Mouse (Mus musculus) liver, embryonic 11.5 days (tissue): Measurements from ENCODE around the gene Alk. TPM values are rescaled to one million over a fixed set of nuclear protein-coding genes. Genes with fewer than 3 reads are reported as not detected.

Experiments
- ATAC-seq: fragments of 200-750 bp; cut with Nextera tagmentation; replicated peaks from 2 replicates; pipeline ENCODE4 v1.8.0; 2017; ENCODE audit warnings: moderate number of reproducible peaks, mild to moderate bottlenecking, moderate TSS enrichment, moderate library complexity; ENCODE audit not compliant: low FRiP score
- DNase-seq: peaks from one replicate; pipeline ENCODE4 v3.0.0-alpha.2; 2017; ENCODE audit warnings: low spot score
- H3K27ac ChIP-seq: fragments of 300-500 bp; sonication (generic); 2 replicates; pipeline ENCODE4 v1.5.1; 2014; ENCODE audit warnings: mild to moderate bottlenecking, low read depth, low read length, control low read depth
- H3K27me3 ChIP-seq: fragments of 300-500 bp; sonication (generic); replicated peaks from 2 replicates; pipeline ENCODE4 v1.6.1; 2014; ENCODE audit warnings: low read length, mixed read lengths; ENCODE audit not compliant: control insufficient read depth, insufficient read depth
- H3K36me3 ChIP-seq: fragments of 300-500 bp; sonication (generic); 2 replicates; pipeline ENCODE4 v1.6.1; 2014; ENCODE audit warnings: mild to moderate bottlenecking, low read length, moderate library complexity, mixed read lengths; ENCODE audit not compliant: control insufficient read depth, insufficient read depth
- H3K4me1 ChIP-seq: fragments of 300-500 bp; sonication (generic); replicated peaks from 2 replicates; pipeline ENCODE4 v1.6.1; 2014; ENCODE audit warnings: low read length, mixed read lengths; ENCODE audit not compliant: control insufficient read depth, insufficient read depth
- H3K4me2 ChIP-seq: fragments of 300-500 bp; sonication (generic); 2 replicates; pipeline ENCODE4 v1.6.1; 2014; ENCODE audit warnings: mild to moderate bottlenecking, control low read depth, moderate library complexity
- H3K4me3 ChIP-seq: fragments of 300-500 bp; sonication (generic); 2 replicates; pipeline ENCODE4 v1.5.1; 2014; ENCODE audit warnings: low read depth, low read length, control low read depth
- H3K9ac ChIP-seq: fragments of 300-500 bp; sonication (generic); 2 replicates; pipeline ENCODE4 v1.6.1; 2014; ENCODE audit warnings: low read depth, low read length, control low read depth
- H3K9me3 ChIP-seq: fragments of 300-500 bp; sonication (generic); 2 replicates; pipeline ENCODE4 v1.6.1; 2016; ENCODE audit warnings: low read length, inconsistent platforms, mixed read lengths; ENCODE audit not compliant: control insufficient read depth
- WGBS: fragments of 180-500 bp; shearing (Covaris S2); extraction: QIAGEN DNeasy Blood & Tissue Kit; methylation state at CpG from one replicate; pipeline ENCODE4 v1.1.7; 2014; 5-methylcytosine and 5-hydroxymethylcytosine counted together
- polyA plus RNA-seq: library from polyadenylated mRNA; unstranded; fragments of >200 nt; fragmentation: Nextera tagmentation; extraction: Ambion mirVana; gene quantifications from 2 replicates; pipeline ENCODE4 v1.2.1, GENCODE M21; 2014

Gene Alk
- polyA plus RNA-seq, 1 experiment from 2014 or later = 0.21 TPM

GRCm38 (mm10) chr17:71993011-71993410 is 611.4 kb downstream of the Alk start:
- no peaks in the 10 kb centered on the region for H3K36me3 ChIP-seq
- H3K4me1 ChIP-seq = no peaks in the 10 kb centered on the region
- no peak overlapping the region for H3K4me3 ChIP-seq
- H3K27ac ChIP-seq = no peak overlapping the region
- DNase-seq (no peak), ATAC-seq (no peak)
- H3K9ac ChIP-seq = no peak overlapping the region
- no peaks in the 10 kb centered on the region for H3K9me3 ChIP-seq
- no peaks in the 10 kb centered on the region for H3K27me3 ChIP-seq
- no peak overlapping the region for H3K4me2 ChIP-seq
- WGBS = 87% methylated on average over 2 of the region's 2 CpGs

DNA sequence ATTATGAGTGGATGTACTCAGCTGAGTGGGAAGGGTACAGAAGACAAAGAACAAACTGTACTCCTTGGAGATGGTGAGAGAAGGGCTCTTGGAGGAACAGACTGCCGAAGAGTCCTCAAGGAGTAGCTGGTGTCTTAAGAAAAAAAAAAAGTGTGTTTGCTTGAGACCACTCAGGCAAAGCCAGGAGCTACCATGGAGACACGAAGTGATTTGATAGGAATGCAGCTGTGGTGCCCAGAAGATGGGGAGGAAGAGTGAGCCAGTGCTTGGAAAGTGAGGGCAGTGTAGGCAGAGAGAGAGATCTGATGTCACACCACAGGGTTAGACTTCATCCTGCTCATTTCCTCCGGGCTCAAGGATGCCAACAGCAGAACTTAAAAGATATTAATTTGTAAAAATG is 613.2 kb downstream of the Alk start:
- WGBS = 74% methylated on average over 3 of the region's 3 CpGs
- Histone ChIP-seq H3K9me3 (no peaks in the 10 kb centered on the region), H3K4me1 (no peaks in the 10 kb centered on the region), H3K27me3 (no peaks in the 10 kb centered on the region), H3K36me3 (no peaks in the 10 kb centered on the region), H3K4me3 (no peak overlapping the region), H3K27ac (no peak overlapping the region), H3K4me2 (no peak overlapping the region), H3K9ac (no peak overlapping the region)
- no peak for ATAC-seq
- no peak for DNase-seq

GRCm38 (mm10) chr17:71990176-71990720 is 614.2 kb downstream of the Alk start:
- Histone ChIP-seq H3K4me3 (no peak overlapping the region), H3K27me3 (no peaks in the 10 kb centered on the region), H3K9me3 (no peaks in the 10 kb centered on the region), H3K27ac (no peak overlapping the region), H3K4me1 (no peaks in the 10 kb centered on the region), H3K36me3 (no peaks in the 10 kb centered on the region), H3K9ac (no peak overlapping the region), H3K4me2 (no peak overlapping the region)
- ATAC-seq (no peak), DNase-seq (no peak)
- WGBS = 68% methylated on average over 4 of the region's 4 CpGs

DNA sequence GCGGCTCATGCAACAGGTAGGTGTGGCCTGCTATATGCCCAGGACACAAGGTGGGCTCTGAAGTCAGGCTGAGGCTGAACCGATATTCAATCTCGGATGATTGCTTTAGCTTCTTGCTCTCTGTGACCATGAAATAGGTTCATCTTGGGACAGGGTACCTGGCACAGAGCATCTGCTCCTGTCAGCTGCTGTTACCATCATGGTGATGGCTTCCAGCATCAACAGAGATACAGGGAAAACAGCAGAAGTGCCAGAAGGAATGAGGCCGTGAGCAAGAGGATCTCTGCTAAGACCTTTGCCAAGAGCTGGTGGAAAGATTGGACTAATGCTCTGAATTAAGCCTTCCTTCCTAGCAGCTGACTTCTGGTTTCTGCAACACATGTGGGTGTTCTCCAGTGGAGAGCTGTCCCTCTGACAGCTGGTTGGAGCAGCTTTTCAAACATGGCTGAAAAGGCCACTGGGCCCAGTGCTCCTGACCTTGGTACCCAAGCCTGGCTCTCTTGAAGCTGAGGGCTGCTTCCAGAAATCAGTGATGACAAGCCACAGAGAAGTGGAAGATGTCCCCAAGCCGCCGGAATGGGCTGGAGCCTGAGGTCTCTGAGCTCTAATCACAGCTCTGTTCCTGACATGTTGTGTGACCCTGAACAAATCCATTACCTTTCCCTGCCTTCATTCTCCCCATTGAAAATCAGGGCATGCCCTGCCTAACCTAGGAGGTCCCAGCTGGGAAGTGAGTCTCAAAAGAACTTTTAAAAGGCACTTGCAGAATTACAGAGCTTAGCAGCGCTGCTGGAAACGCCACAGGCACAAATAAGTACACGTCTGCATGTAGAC is 615.5 kb downstream of the Alk start:
- H3K9ac ChIP-seq = no peak overlapping the region
- ATAC-seq = no peak
- H3K4me3 ChIP-seq = no peak overlapping the region
- no peaks in the 10 kb centered on the region for H3K27me3 ChIP-seq
- no peak overlapping the region for H3K27ac ChIP-seq
- 77% methylated on average over 9 of the region's 9 CpGs for WGBS
- DNase-seq = no peak
- no peaks in the 10 kb centered on the region for H3K4me1 ChIP-seq
- no peaks in the 10 kb centered on the region for H3K9me3 ChIP-seq
- H3K4me2 ChIP-seq = no peak overlapping the region
- no peaks in the 10 kb centered on the region for H3K36me3 ChIP-seq

GRCm38 (mm10) chr17:71986998-71987397 is 617.4 kb downstream of the Alk start:
- no peak overlapping the region for H3K27ac ChIP-seq

GRCm38 (mm10) chr17:71986456-71986855 is 618.0 kb downstream of the Alk start:
- DNase-seq = no peak
- 30% methylated on average over 9 of the region's 9 CpGs for WGBS
- no peak for ATAC-seq
- H3K9ac ChIP-seq = no peak overlapping the region
- H3K4me1 ChIP-seq = no peaks in the 10 kb centered on the region
- H3K27me3 ChIP-seq = no peaks in the 10 kb centered on the region
- no peak overlapping the region for H3K4me3 ChIP-seq
- no peak overlapping the region for H3K27ac ChIP-seq
- H3K4me2 ChIP-seq = no peak overlapping the region
- no peaks in the 10 kb centered on the region for H3K36me3 ChIP-seq
- no peaks in the 10 kb centered on the region for H3K9me3 ChIP-seq

More at GRCm38 (mm10) chr17:71986998-71987397, 617.4 kb downstream of the Alk start:
- DNase-seq = no peak
- ATAC-seq = no peak
- 0 out of 2 replicates have a peak overlapping the region, but pooled peaks have one; percentile 12 for H3K4me2 ChIP-seq
- H3K36me3 ChIP-seq = no peaks in the 10 kb centered on the region
- WGBS = 42% methylated on average over 8 of the region's 8 CpGs
- H3K4me3 ChIP-seq = no peak overlapping the region
- no peaks in the 10 kb centered on the region for H3K4me1 ChIP-seq
- no peak overlapping the region for H3K9ac ChIP-seq
- no peaks in the 10 kb centered on the region for H3K27me3 ChIP-seq
- H3K9me3 ChIP-seq = no peaks in the 10 kb centered on the region

- H3K9ac ChIP-seq = no peak overlapping the region
- 82% methylated on average over 4 of the region's 4 CpGs for WGBS
- no peak overlapping the region for H3K27ac ChIP-seq
- H3K27me3 ChIP-seq = no peaks in the 10 kb centered on the region
- H3K4me1 ChIP-seq = no peaks in the 10 kb centered on the region
- H3K4me3 ChIP-seq = no peak overlapping the region
- DNase-seq = no peak
- no peak for ATAC-seq
- no peaks in the 10 kb centered on the region for H3K9me3 ChIP-seq
- H3K4me2 ChIP-seq = no peak overlapping the region
- no peaks in the 10 kb centered on the region for H3K36me3 ChIP-seq
These were observed 623.2 kb downstream of the Alk start for GRCm38 (mm10) chr17:71981177-71981576.

DNA sequence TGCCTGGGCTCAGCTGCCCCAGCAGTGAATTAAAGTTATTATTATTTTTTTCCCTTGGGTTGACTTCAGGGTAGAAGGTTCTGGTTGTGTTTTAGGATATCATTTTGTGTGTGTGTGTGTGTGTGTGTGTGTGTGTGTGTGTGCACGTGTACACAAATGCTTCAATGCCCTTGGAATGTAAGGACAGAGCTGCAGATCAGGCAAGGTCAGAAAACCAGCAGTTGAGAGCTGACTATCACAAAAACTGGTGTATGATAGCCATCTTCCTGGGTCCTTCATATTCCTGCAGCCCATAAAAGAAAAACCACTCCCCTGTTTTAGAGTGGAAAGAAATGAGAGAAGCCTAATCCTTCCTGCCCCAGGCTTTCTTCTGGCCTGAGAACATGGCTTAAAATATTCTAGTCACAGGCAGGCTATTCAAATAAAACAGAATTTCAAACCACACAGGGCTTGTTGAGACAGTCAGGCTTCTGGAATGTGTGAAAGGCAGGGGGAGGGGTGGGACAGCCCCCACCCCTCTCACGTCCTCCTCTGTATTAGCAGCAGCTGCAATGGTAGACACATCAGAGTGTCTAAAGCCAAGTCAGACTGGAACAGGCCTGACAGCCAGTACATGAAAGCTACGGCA is 623.8 kb downstream of the Alk start:
- Histone ChIP-seq H3K4me1 (no peaks in the 10 kb centered on the region), H3K9me3 (no peaks in the 10 kb centered on the region), H3K4me2 (no peak overlapping the region), H3K9ac (no peak overlapping the region), H3K4me3 (no peak overlapping the region), H3K27ac (no peak overlapping the region), H3K36me3 (no peaks in the 10 kb centered on the region), H3K27me3 (no peaks in the 10 kb centered on the region)
- ATAC-seq = no peak
- DNase-seq = no peak
- 51% methylated on average over 3 of the region's 3 CpGs for WGBS
